Mouse (Mus musculus) heart, postnatal 0 days (tissue): ENCODE results near the gene Gabrb3.

Source experiments
- CTCF ChIP-seq: IDR thresholded peaks from 2 replicates; pipeline ENCODE4 v1.5.1; 2016; ENCODE audit warnings: antibody characterized with exemption, control low read depth, low read depth
- EP300 ChIP-seq: IDR thresholded peaks from 2 replicates; pipeline ENCODE4 v1.6.1; 2016; ENCODE audit warnings: antibody characterized with exemption, low read depth

- TF ChIP-seq CTCF (no peak), EP300 (no peak)
These were observed 394.2 kb downstream of the Gabrb3 start for GRCm38 (mm10) chr7:57813716-57814115.
